12 mouse cellular contexts compared by ENCODE assay signal in genomic region chr3:132983845-132984485, GRCm38 (mm10). TPM values are rescaled to one million over a fixed set of nuclear protein-coding genes. Genes with fewer than 3 reads are reported as not detected.
A peak's percentile ranks its signal among the peaks of the same experiment; 100 is the strongest.
DNase-seq lines count a peak whose midpoint lies in the region; ATAC-seq and TF ChIP-seq lines count a peak whose summit lies in the region.
"Had no signal": no experiment of that assay in that cellular context is flagged by ENCODE, and none has a peak within 500 bp of the region (broad histone marks: within the 10 kb centered on the region; RNA-seq: fewer than 3 reads in every experiment).

No protein-coding gene starts in this region.

- H3K9me3 ChIP-seq in intestine, embryonic 14.5 days (ENCODE audit: control insufficient read depth, low read length): no peaks in the 10 kb centered on the region
- no peaks in the 10 kb centered on the region for H3K9me3 ChIP-seq in intestine, postnatal 0 days (ENCODE audit: control insufficient read depth)

- H3K9ac ChIP-seq in intestine, embryonic 14.5 days (ENCODE audit: low read length): no peak overlapping the region
- H3K9ac ChIP-seq in intestine, postnatal 0 days (ENCODE audit: low read depth, low read length): no peak overlapping the region

- no peak for DNase-seq in intestine, embryonic 14.5 days (ENCODE audit: low spot score)
- DNase-seq in R1 (ENCODE audit: low read depth, low spot score): peak; percentile 90
- peak; percentile 61 for DNase-seq in kidney, postnatal 10 days
- DNase-seq in mesoderm, embryonic 11.5 days (ENCODE audit: low read depth, low spot score): peak; percentile 23
- no peak for DNase-seq in layer of hippocampus, adult 9-11 months
- no peak for DNase-seq in cerebellum, adult 11-12 months
- DNase-seq: cerebellum, adult 11 months; right cerebral cortex, postnatal 4 days; thymus, postnatal 25 days had no signal

- TF ChIP-seq CTCF in intestine, postnatal 0 days (IDR thresholded peaks at IDR 0.05; ENCODE audit: low read depth): no peak

- H3K4me2 ChIP-seq in intestine, embryonic 14.5 days (ENCODE audit: low read length): no peak overlapping the region; the same call in 1 of the 2 replicates
- H3K4me2 ChIP-seq in intestine, postnatal 0 days (replicated peaks; ENCODE audit: low read depth): no peak overlapping the region
- H3K4me2 ChIP-seq: liver, embryonic 11.5 days had no signal

- H3K4me3 ChIP-seq in intestine, embryonic 14.5 days (ENCODE audit: low read depth, low read length): no peak overlapping the region
- no peak overlapping the region for H3K4me3 ChIP-seq in intestine, postnatal 0 days (ENCODE audit: low read depth, low read length)

- no peaks in the 10 kb centered on the region for H3K27me3 ChIP-seq in intestine, embryonic 14.5 days (replicated peaks; ENCODE audit: control insufficient read depth, insufficient read depth, low read length)
- no peaks in the 10 kb centered on the region for H3K27me3 ChIP-seq in intestine, postnatal 0 days (replicated peaks; ENCODE audit: control insufficient read depth, insufficient read depth, low read length)

- peaks cover 22% of the 10 kb centered on the region; the same call in 1 of the 2 replicates for H3K36me3 ChIP-seq in intestine, embryonic 14.5 days (ENCODE audit: control insufficient read depth, insufficient read depth, low read length)
- H3K36me3 ChIP-seq in intestine, postnatal 0 days (ENCODE audit: control insufficient read depth, insufficient read depth): peaks cover 6% of the 10 kb centered on the region; the same call in 1 of the 2 replicates

- 13% methylated on average over 4 of the region's 4 CpGs for WGBS in intestine, embryonic 14.5 days
- WGBS in intestine, postnatal 0 days: 27% methylated on average over 4 of the region's 4 CpGs

- peak; percentile 76; the same call in 1 of the 2 replicates for ATAC-seq in intestine, embryonic 14.5 days (replicated peaks; ENCODE audit: low FRiP score, low TSS enrichment, low read depth)
- no peak for ATAC-seq in intestine, postnatal 0 days
- no peak for ATAC-seq in erythroblast, adult 5-6 weeks (replicated peaks; ENCODE audit: low FRiP score, poor library complexity, severe bottlenecking)

- peak overlapping the region; percentile 57 for H3K27ac ChIP-seq in intestine, embryonic 14.5 days (ENCODE audit: low read depth)
- H3K27ac ChIP-seq in intestine, postnatal 0 days (ENCODE audit: low read depth, low read length): no peak overlapping the region

- peaks cover 10% of the 10 kb centered on the region for H3K4me1 ChIP-seq in intestine, embryonic 14.5 days (replicated peaks; ENCODE audit: control insufficient read depth, insufficient read depth, low read length)
- H3K4me1 ChIP-seq in intestine, postnatal 0 days (replicated peaks; ENCODE audit: control insufficient read depth, insufficient read depth, low read length): no peaks in the 10 kb centered on the region

RNA-seq across cellular contexts. Expression of gene Npnt, which starts 33.9 kb away (rescaled TPM):
- polyA plus RNA-seq in intestine, embryonic 14.5 days (2014; fragmentation: Nextera tagmentation; extraction: Ambion mirVana): 42.0 and 45.3 TPM in 2 replicates
- 38.7 and 40.7 TPM in 2 replicates for polyA plus RNA-seq in intestine, postnatal 0 days (2015; fragmentation: Nextera tagmentation; extraction: Ambion mirVana)
- total RNA-seq in erythroblast, adult 5-6 weeks (2015; ENCODE audit: low replicate concordance): not detected in 2 replicates
- total RNA-seq in erythroblast, adult 5-6 weeks (2017; ENCODE audit: low replicate concordance): not detected in 2 replicates

Comparison
In these comparisons a context has a peak if more than half of its experiments do, and no peak if none do; other contexts are left out.
1. DNase-seq: peak in R1 (single experiment), kidney, postnatal 10 days (single experiment) and mesoderm, embryonic 11.5 days (single experiment); none in intestine, embryonic 14.5 days (single experiment), layer of hippocampus, adult 9-11 months (single experiment) and cerebellum, adult 11-12 months (single experiment).